Mouse (Mus musculus) bone marrow, adult 2 months (tissue): Measurements from ENCODE around the gene Tor3a. TPM values are rescaled to one million over a fixed set of nuclear protein-coding genes. Genes with fewer than 3 reads are reported as not detected.

Experiments used
- H3K27ac ChIP-seq: fragments of 200-500 bp; 2 replicates; pipeline ENCODE4 v1.5.1; 2012; ENCODE audit warnings: low read depth, mild to moderate bottlenecking, control low read depth, inconsistent platforms, low read length; ENCODE audit not compliant: control insufficient read depth, poor library complexity, insufficient read depth
- H3K4me1 ChIP-seq: fragments of 200-500 bp; 2 replicates; pipeline ENCODE4 v1.6.1; 2011; ENCODE audit warnings: low read length; ENCODE audit not compliant: control insufficient read depth, insufficient read depth
- H3K4me3 ChIP-seq: fragments of 200-500 bp; replicated peaks from 2 replicates; pipeline ENCODE3; 2011; ENCODE audit warnings: mild to moderate bottlenecking, low read depth, low read length, control low read depth; ENCODE audit not compliant: control insufficient read depth
- CTCF ChIP-seq: fragments of 200-500 bp; IDR thresholded peaks from 2 replicates; pipeline ENCODE4 v1.5.1; 2011; ENCODE audit warnings: low read length, control low read depth; ENCODE audit not compliant: control insufficient read depth, insufficient read depth
- POLR2A ChIP-seq: fragments of 200-500 bp; IDR thresholded peaks from 2 replicates; pipeline ENCODE4 v1.6.1; 2011; ENCODE audit warnings: low read depth, mild to moderate bottlenecking, control low read depth, low read length, borderline replicate concordance; ENCODE audit not compliant: control insufficient read depth
- WGBS: fragments of 180-500 bp; shearing (Covaris S2); methylation state at CpG from one replicate; pipeline ENCODE4 v1.1.7; 2018; 5-methylcytosine and 5-hydroxymethylcytosine counted together
- polyA plus RNA-seq: library from polyadenylated mRNA; stranded (reverse); fragments of >200 nt; gene quantifications from 2 replicates; pipeline ENCODE4 v1.2.4, GENCODE M21; 2011; ENCODE audit warnings: low replicate concordance; ENCODE audit not compliant: missing spikeins, insufficient read depth, insufficient read length

Tor3a gene
- polyA plus RNA-seq, 1 experiment = 19.2 TPM

DNA sequence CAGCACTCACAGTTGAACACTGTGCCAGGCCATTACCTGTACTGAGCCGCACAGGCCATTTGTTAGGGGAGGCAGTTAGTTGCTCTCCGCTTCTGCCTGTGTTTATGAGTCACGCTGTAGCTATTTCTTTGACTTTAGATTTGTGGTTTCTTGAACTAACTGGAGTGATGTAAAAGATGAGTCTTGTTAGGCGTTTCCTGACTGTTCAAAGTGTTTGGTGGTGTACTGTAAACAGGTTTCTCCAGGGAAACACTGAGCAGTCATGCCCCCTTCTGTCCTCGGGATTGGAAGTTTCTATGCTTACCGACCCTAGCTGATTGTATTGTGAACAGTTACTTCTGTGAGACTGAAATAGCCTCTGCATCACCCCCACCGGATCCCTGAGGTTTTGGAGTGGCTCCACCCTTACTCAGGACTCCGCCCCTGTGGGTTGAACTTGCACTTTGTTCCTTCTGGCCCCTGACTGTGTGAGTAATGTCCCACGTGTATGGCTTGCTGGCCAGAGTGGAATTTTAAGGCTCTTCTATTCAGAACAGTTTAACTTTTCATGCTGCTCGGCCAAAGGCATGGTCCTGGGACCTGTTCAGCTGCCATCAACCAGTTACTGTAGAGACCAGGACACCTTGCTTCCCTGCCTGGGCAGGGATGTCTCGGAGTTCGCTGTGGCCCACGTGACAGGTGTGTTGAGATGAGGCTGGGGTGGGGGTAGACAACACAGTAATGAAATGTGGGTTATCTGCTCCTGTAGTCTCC lies 58.6 kb downstream of the Tor3a start:
- Histone ChIP-seq H3K27ac (no peak overlapping the region; the same call in 1 of the 2 replicates), H3K4me3 (peak overlapping the region; percentile 60), H3K4me1 (peaks cover 4% of the 10 kb centered on the region; the same call in 1 of the 2 replicates)
- TF ChIP-seq CTCF (no peak), POLR2A (no peak)
- WGBS = under 1% methylated on average over 13 of the region's 13 CpGs

DNA sequence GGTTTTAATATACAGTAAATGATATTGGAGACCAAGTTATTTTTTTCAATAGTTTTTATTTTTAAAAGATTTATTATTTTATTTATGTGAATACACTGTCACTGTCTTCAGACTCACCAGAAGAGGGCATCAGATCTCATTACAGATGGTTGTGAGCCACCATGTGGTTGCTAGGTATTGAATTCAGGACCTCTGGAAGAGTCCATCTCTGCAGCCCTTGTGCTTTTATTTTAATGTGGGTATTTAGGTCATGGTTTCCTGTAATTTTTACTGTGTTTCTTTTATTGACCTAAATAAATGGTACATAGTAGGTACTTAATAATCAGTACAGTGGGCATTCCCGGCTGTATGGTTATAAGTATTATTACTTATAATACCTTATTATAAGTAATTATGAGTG lies 59.4 kb downstream of the Tor3a start:
- Histone ChIP-seq H3K4me3 (no peak overlapping the region), H3K4me1 (peaks cover 2% of the 10 kb centered on the region; the same call in 1 of the 2 replicates), H3K27ac (no peak overlapping the region)
- WGBS = 57% methylated on average over 1 of the region's 1 CpGs
- no peak for TF ChIP-seq CTCF
- no peak for TF ChIP-seq POLR2A

GRCm38 (mm10) chr1:156613855-156614530 lies 60.2 kb downstream of the Tor3a start:
- H3K4me3 ChIP-seq = no peak overlapping the region
- H3K27ac ChIP-seq = no peak overlapping the region
- no peak for TF ChIP-seq CTCF
- no peak for TF ChIP-seq POLR2A
- peaks cover 2% of the 10 kb centered on the region; the same call in 1 of the 2 replicates for H3K4me1 ChIP-seq
- 36% methylated on average over 9 of the region's 9 CpGs for WGBS

DNA sequence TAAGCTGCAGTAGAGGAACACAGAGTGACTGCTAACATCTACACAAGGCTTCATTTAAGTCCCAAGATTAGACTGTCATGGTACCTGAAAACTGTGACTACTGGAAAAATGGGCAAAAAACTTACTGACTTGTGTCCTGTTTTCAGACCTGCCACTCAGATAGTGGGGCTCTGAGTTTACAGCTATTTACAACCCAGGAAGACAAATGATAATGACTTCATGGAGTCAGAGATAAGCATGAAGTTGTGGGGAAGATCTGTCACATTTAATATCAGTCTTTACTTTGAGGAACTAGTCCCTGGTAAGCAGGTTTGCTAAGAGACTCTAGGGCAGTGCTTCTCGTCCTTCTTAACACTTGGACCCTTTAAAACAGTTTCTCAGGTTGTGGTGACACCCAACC lies 63.9 kb downstream of the Tor3a start:
- TF ChIP-seq CTCF = no peak
- TF ChIP-seq POLR2A = no peak
- Histone ChIP-seq H3K4me1 (no peaks in the 10 kb centered on the region; the same call in 1 of the 2 replicates), H3K27ac (no peak overlapping the region), H3K4me3 (no peak overlapping the region)
- WGBS = 41% methylated on average over 1 of the region's 1 CpGs

- no peak overlapping the region for H3K4me3 ChIP-seq
- no peak overlapping the region for H3K27ac ChIP-seq
- H3K4me1 ChIP-seq = no peaks in the 10 kb centered on the region; the same call in 1 of the 2 replicates
- TF ChIP-seq CTCF (no peak), POLR2A (no peak)
- 94% methylated on average over 2 of the region's 2 CpGs for WGBS
These were observed 65.7 kb downstream of the Tor3a start for GRCm38 (mm10) chr1:156608496-156608895.

DNA sequence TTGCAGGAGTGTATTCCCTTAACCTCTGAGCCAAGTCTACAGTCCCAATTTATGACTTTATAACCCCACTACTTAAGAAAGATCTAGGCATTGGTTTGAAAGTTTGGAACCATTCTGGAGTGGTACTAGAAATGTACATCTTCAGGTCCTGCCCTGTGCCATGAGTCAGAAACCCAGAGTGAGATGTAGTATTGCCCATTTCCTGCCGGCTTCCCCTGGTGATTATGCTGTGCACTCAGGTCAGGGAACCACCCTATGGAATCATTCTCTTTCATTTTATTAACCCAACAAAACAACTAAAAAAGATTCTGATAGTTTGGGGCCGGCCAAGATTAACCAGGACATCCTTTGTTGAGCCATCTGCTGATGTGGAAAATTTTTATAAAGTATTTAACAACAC lies 68.2 kb downstream of the Tor3a start:
- 51% methylated on average over 2 of the region's 2 CpGs for WGBS
- no peak overlapping the region for H3K4me3 ChIP-seq
- H3K4me1 ChIP-seq = no peaks in the 10 kb centered on the region; the same call in 1 of the 2 replicates
- TF ChIP-seq POLR2A (no peak), CTCF (no peak)
- no peak overlapping the region for H3K27ac ChIP-seq

GRCm38 (mm10) chr1:156605094-156605866 lies 68.9 kb downstream of the Tor3a start:
- Histone ChIP-seq H3K4me3 (no peak overlapping the region), H3K4me1 (no peaks in the 10 kb centered on the region; the same call in 1 of the 2 replicates), H3K27ac (no peak overlapping the region)
- 65% methylated on average over 12 of the region's 12 CpGs for WGBS
- TF ChIP-seq CTCF (no peak), POLR2A (no peak)

Other genes starting within 250 kb of the Tor3a start
- 4.2 and 14.6 TPM in 2 replicates for gene Soat1, start 200.0 kb downstream of the Tor3a start, polyA plus RNA-seq
- gene Gm10031, start 150.3 kb downstream of the Tor3a start, polyA plus RNA-seq = 1.2 and 2.5 TPM in 2 replicates
- 2.5 and 8.7 TPM in 2 replicates for gene Abl2, start 115.6 kb downstream of the Tor3a start, polyA plus RNA-seq
- gene Fam20b, start 44.7 kb upstream of the Tor3a start, polyA plus RNA-seq = 8.6 and 9.4 TPM in 2 replicates
- 1.1 and 1.2 TPM in 2 replicates for gene Angptl1, start 164.2 kb upstream of the Tor3a start, polyA plus RNA-seq